Mouse (Mus musculus) midbrain, embryonic 15.5 days (tissue): ENCODE data around the gene Diaph3. TPM values are rescaled to one million over a fixed set of nuclear protein-coding genes. Genes with fewer than 3 reads are reported as not detected.
"Not testable (repeated sequence)": the region's sequence is repeated elsewhere in the genome, so short reads cannot be mapped to it uniquely, and the experiment has no call there.

Experiments
- ATAC-seq: fragments of 200-750 bp; cut with Nextera tagmentation; replicated peaks from 2 replicates; pipeline ENCODE4 v1.8.0; 2017; ENCODE audit warnings: moderate TSS enrichment
- H3K27ac ChIP-seq: fragments of 300-500 bp; sonication (generic); 2 replicates; pipeline ENCODE4 v1.5.1; 2015; ENCODE audit warnings: mild to moderate bottlenecking, inconsistent platforms
- H3K27me3 ChIP-seq: fragments of 300-500 bp; sonication (generic); replicated peaks from 2 replicates; pipeline ENCODE4 v1.6.1; 2015; ENCODE audit warnings: inconsistent platforms
- H3K36me3 ChIP-seq: fragments of 300-500 bp; sonication (generic); replicated peaks from 2 replicates; pipeline ENCODE4 v1.6.1; 2015; ENCODE audit warnings: inconsistent platforms
- H3K4me1 ChIP-seq: fragments of 300-500 bp; sonication (generic); 2 replicates; pipeline ENCODE4 v1.6.1; 2015; ENCODE audit warnings: inconsistent platforms
- H3K4me2 ChIP-seq: fragments of 300-500 bp; sonication (generic); 2 replicates; pipeline ENCODE4 v1.6.1; 2015; ENCODE audit warnings: inconsistent platforms, mild to moderate bottlenecking, moderate library complexity
- H3K4me3 ChIP-seq: fragments of 300-500 bp; sonication (generic); 2 replicates; pipeline ENCODE4 v1.5.1; 2015; ENCODE audit warnings: mild to moderate bottlenecking, inconsistent platforms
- H3K9ac ChIP-seq: fragments of 300-500 bp; sonication (generic); 2 replicates; pipeline ENCODE4 v1.6.1; 2015; ENCODE audit warnings: mild to moderate bottlenecking, inconsistent platforms
- H3K9me3 ChIP-seq: fragments of 300-500 bp; sonication (generic); 2 replicates; pipeline ENCODE4 v1.6.1; 2016; ENCODE audit warnings: inconsistent platforms
- WGBS: fragments of 180-500 bp; shearing (Covaris S2); methylation state at CpG from one replicate; pipeline ENCODE4 v1.1.7; 2015; ENCODE audit warnings: mixed read lengths; 5-methylcytosine and 5-hydroxymethylcytosine counted together
- polyA plus RNA-seq: library from polyadenylated mRNA; unstranded; fragments of >200 nt; fragmentation: Nextera tagmentation; extraction: Ambion mirVana; gene quantifications from 2 replicates; pipeline ENCODE4 v1.2.1, GENCODE M21; 2015

Gene Diaph3
- polyA plus RNA-seq, 1 experiment from 2014 or later: 3.4 TPM

- H3K4me1 ChIP-seq: no peaks in the 10 kb centered on the region
- no peak for ATAC-seq
- no peak overlapping the region for H3K9ac ChIP-seq
- H3K9me3 ChIP-seq: no peaks in the 10 kb centered on the region
- no peak overlapping the region for H3K27ac ChIP-seq
- no peaks in the 10 kb centered on the region for H3K36me3 ChIP-seq
- H3K27me3 ChIP-seq: no peaks in the 10 kb centered on the region
- 83% methylated on average over 15 of the region's 15 CpGs for WGBS
- H3K4me3 ChIP-seq: no peak overlapping the region
- H3K4me2 ChIP-seq: no peak overlapping the region
These were observed 17.9 kb downstream of the Diaph3 start for GRCm38 (mm10) chr14:87123091-87123490.

GRCm38 (mm10) chr14:87121868-87122267 lies 19.2 kb downstream of the Diaph3 start:
- H3K9me3 ChIP-seq: no peaks in the 10 kb centered on the region
- no peak overlapping the region for H3K27ac ChIP-seq
- no peaks in the 10 kb centered on the region for H3K36me3 ChIP-seq
- H3K27me3 ChIP-seq: no peaks in the 10 kb centered on the region
- H3K4me3 ChIP-seq: no peak overlapping the region
- ATAC-seq: no peak
- WGBS: 42% methylated on average over 6 of the region's 6 CpGs
- no peaks in the 10 kb centered on the region for H3K4me1 ChIP-seq
- no peak overlapping the region for H3K9ac ChIP-seq
- H3K4me2 ChIP-seq: no peak overlapping the region

GRCm38 (mm10) chr14:87110634-87111033 lies 30.4 kb downstream of the Diaph3 start:
- Histone ChIP-seq H3K36me3 (no peaks in the 10 kb centered on the region), H3K9ac (no peak overlapping the region), H3K9me3 (no peaks in the 10 kb centered on the region), H3K4me1 (0 out of 2 replicates have a peak, but pooled peaks cover 4% of the 10 kb centered on the region), H3K27ac (no peak overlapping the region), H3K27me3 (no peaks in the 10 kb centered on the region), H3K4me3 (no peak overlapping the region), H3K4me2 (no peak overlapping the region)
- WGBS: 19% methylated on average over 2 of the region's 2 CpGs
- no peak for ATAC-seq

DNA sequence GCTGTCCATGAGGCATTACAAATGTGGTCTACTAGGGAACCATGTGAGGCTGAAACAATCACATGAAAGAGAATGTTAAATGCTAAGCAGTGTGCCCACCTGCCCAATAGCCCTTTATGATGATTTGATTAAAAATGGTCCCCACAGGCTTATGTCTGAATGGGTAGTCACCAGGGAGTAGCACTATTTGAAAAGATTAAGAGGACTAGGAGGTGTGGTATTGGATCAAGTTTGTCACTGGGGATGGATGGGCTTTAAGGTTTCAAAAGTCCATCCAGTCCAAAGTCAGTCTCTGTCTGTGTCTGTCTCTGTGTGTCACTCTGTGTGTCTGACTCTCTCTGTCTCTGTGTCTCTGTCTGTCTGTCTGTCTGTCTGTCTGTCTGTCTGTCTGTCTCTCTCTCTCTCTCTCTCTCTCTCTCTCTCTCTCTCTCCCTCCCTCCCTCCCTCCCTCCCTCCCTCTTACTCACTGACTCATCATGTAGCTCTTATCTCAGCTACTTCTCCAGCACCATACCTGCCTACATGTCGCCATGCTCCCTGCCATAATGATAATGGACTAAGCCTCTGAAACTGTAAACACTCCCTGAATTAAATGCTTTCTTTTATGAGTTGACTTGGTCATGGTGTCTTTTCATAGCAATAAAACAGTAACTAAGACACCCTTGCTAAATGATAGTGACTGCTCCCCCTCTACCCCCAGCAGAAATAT lies 41.5 kb downstream of the Diaph3 start:
- H3K4me3 ChIP-seq: no peak overlapping the region
- no peak overlapping the region for H3K27ac ChIP-seq
- H3K9ac ChIP-seq: no peak overlapping the region
- H3K36me3 ChIP-seq: no peaks in the 10 kb centered on the region
- 84% methylated on average over 1 of the region's 1 CpGs for WGBS
- no peaks in the 10 kb centered on the region for H3K9me3 ChIP-seq
- no peaks in the 10 kb centered on the region for H3K4me1 ChIP-seq
- no peak overlapping the region for H3K4me2 ChIP-seq
- H3K27me3 ChIP-seq: no peaks in the 10 kb centered on the region
- ATAC-seq: no peak

DNA sequence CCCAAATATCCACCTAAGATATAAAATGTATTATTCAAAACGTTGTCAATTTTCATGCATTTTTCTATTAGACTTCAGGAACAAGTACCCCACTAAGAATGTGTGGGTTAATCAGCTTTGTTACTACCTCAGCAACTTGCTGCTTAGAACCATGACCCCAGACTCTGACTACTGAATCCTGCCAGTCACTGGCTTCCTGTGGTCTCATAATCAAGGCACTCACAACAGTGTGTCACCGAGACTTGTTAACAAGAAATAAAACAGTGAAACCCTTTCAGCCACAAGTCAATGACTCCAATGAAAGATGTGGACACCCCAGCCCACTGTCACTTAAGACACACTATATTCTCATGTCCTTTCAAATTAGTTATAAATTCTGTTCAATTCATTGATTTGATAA lies 42.9 kb downstream of the Diaph3 start:
- H3K9me3 ChIP-seq: no peaks in the 10 kb centered on the region
- ATAC-seq: no peak
- no peaks in the 10 kb centered on the region for H3K36me3 ChIP-seq
- 87% methylated on average over 2 of the region's 2 CpGs for WGBS
- no peak overlapping the region for H3K9ac ChIP-seq
- no peak overlapping the region for H3K4me2 ChIP-seq
- no peak overlapping the region for H3K27ac ChIP-seq
- H3K4me3 ChIP-seq: no peak overlapping the region
- H3K27me3 ChIP-seq: no peaks in the 10 kb centered on the region
- H3K4me1 ChIP-seq: no peaks in the 10 kb centered on the region

DNA sequence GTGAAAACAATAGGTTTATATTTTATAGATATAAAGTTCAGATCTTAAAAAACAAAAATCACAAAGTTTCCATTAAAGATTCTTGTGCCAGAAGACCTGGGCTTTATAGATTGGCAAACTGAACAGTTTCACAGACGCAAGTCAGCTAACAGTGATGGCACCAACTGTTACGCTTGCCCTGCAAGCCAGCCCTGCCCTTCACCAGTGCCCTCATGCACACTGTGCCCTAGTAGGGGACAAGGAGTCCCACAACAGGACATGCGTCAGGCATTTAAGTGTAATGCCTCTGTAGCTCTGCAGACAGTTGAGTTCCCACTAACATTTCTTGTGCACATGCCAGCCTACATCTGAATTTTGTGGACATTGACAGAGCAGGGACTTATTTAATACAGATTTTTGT lies 49.5 kb downstream of the Diaph3 start:
- WGBS: 95% methylated on average over 3 of the region's 3 CpGs
- H3K9ac ChIP-seq: no peak overlapping the region

DNA sequence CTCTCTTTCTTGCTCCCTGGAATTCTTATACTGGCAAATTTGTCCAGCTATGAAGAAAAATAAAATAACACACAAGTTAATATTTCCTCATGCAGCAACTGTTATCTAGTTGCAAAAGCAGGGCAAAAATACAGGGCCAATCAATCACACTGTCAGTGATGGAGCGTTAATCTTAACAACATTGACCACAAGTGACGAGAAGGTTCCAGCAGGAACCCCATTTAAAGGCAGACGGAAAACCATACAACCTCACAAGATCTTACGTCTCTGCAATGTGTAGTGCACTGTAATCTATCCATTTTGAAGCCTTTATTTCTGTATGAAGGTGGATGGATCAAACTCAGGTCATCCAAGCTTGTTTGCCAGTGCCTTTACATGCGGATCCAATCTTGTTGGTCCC lies 49.9 kb downstream of the Diaph3 start:
- H3K27me3 ChIP-seq: no peaks in the 10 kb centered on the region
- 91% methylated on average over 5 of the region's 5 CpGs for WGBS
- no peak overlapping the region for H3K9ac ChIP-seq
- no peaks in the 10 kb centered on the region for H3K4me1 ChIP-seq
- H3K27ac ChIP-seq: no peak overlapping the region
- H3K9me3 ChIP-seq: no peaks in the 10 kb centered on the region
- ATAC-seq: no peak
- no peaks in the 10 kb centered on the region for H3K36me3 ChIP-seq
- H3K4me2 ChIP-seq: no peak overlapping the region
- no peak overlapping the region for H3K4me3 ChIP-seq

More for the DNA sequence above, 49.5 kb downstream of the Diaph3 start:
- H3K4me3 ChIP-seq: no peak overlapping the region
- H3K27ac ChIP-seq: no peak overlapping the region
- H3K9me3 ChIP-seq: no peaks in the 10 kb centered on the region
- no peak for ATAC-seq
- H3K27me3 ChIP-seq: no peaks in the 10 kb centered on the region
- no peaks in the 10 kb centered on the region for H3K4me1 ChIP-seq
- no peak overlapping the region for H3K4me2 ChIP-seq
- no peaks in the 10 kb centered on the region for H3K36me3 ChIP-seq

GRCm38 (mm10) chr14:87088928-87089327 lies 52.1 kb downstream of the Diaph3 start:
- H3K4me2 ChIP-seq: no peak overlapping the region
- H3K4me3 ChIP-seq: no peak overlapping the region
- 76% methylated on average over 4 of the region's 4 CpGs for WGBS
- H3K4me1 ChIP-seq: no peaks in the 10 kb centered on the region
- H3K27me3 ChIP-seq: no peaks in the 10 kb centered on the region
- ATAC-seq: no peak
- H3K9me3 ChIP-seq: no peaks in the 10 kb centered on the region
- no peak overlapping the region for H3K9ac ChIP-seq
- H3K36me3 ChIP-seq: no peaks in the 10 kb centered on the region
- no peak overlapping the region for H3K27ac ChIP-seq

DNA sequence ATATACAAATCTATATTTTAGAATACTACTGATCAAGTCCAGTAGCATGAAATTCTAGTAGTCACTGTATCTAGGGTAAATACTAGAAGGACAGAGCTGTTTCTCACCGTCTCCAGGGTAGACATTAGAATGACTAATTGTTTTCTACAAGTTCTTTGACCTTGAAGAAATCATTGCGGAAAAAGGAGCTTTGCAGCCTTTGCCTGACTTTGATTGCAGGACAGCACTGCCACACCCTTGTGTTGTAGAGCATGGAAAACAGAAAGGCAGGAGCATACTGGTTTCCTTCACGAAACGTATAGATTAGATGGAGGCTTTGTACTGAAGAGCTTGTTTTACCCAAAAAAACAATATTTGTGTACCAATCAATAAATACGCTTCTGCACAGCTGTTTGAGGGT lies 52.6 kb downstream of the Diaph3 start:
- H3K9ac ChIP-seq: no peak overlapping the region
- H3K4me1 ChIP-seq: no peaks in the 10 kb centered on the region
- ATAC-seq: no peak
- no peak overlapping the region for H3K4me2 ChIP-seq
- no peaks in the 10 kb centered on the region for H3K27me3 ChIP-seq
- 89% methylated on average over 5 of the region's 5 CpGs for WGBS
- no peaks in the 10 kb centered on the region for H3K9me3 ChIP-seq
- H3K27ac ChIP-seq: no peak overlapping the region
- H3K36me3 ChIP-seq: no peaks in the 10 kb centered on the region
- no peak overlapping the region for H3K4me3 ChIP-seq

GRCm38 (mm10) chr14:87087996-87088395 lies 53.0 kb downstream of the Diaph3 start:
- 91% methylated on average over 1 of the region's 1 CpGs for WGBS
- Histone ChIP-seq H3K4me2 (no peak overlapping the region), H3K9me3 (no peaks in the 10 kb centered on the region), H3K36me3 (no peaks in the 10 kb centered on the region), H3K4me3 (no peak overlapping the region), H3K27ac (no peak overlapping the region), H3K9ac (no peak overlapping the region), H3K4me1 (no peaks in the 10 kb centered on the region), H3K27me3 (no peaks in the 10 kb centered on the region)
- ATAC-seq: no peak

GRCm38 (mm10) chr14:87084906-87085305 lies 56.1 kb downstream of the Diaph3 start:
- not testable (repeated sequence) for ATAC-seq, H3K9me3 ChIP-seq, H3K36me3 ChIP-seq, H3K4me3 ChIP-seq, H3K9ac ChIP-seq, H3K27me3 ChIP-seq, H3K4me1 ChIP-seq, H3K27ac ChIP-seq, H3K4me2 ChIP-seq
- 79% methylated on average over 8 of the region's 8 CpGs for WGBS

DNA sequence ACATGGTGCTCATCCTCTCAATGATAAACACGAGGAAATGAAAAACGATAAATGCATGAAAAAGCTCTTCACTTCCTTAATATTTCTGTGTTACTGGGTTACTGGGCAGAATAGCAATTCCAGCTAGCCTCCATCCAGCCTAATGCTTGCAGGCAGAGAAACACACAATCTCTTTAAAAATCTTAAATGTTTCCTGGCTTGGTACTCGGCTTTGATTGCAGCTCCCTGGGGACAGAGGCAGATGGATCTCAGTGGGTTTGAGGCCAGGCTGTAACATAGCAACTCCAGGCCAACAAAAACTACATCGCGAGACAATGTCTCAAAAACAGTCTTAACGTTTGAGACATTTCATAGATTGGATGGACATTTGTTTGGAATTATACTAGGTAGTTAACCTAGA lies 57.1 kb downstream of the Diaph3 start:
- ATAC-seq: no peak
- Histone ChIP-seq H3K27me3 (no peaks in the 10 kb centered on the region), H3K4me3 (no peak overlapping the region), H3K4me1 (no peaks in the 10 kb centered on the region), H3K9me3 (no peaks in the 10 kb centered on the region), H3K27ac (no peak overlapping the region), H3K36me3 (no peaks in the 10 kb centered on the region), H3K4me2 (no peak overlapping the region), H3K9ac (no peak overlapping the region)
- WGBS: 70% methylated on average over 6 of the region's 6 CpGs

DNA sequence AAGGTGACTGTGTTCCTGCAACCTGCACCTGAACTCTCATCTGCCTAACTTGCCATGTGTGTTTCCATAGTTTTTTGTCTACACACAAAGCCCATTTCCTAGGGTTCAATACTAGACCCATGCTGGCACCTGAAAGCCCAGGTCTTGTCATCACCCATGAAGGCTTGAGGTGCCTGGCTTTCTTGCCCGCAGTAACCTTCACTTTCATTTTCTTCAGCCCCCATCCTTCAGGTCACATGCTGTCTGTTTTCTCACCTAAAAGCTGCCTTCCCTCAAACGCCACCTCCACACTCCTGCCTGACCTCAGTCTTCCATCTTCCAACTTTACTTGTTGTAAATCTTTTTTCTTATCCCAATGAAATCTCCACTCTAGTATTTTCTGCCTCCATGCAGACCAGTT lies 61.3 kb downstream of the Diaph3 start:
- 98% methylated on average over 2 of the region's 2 CpGs for WGBS
- Histone ChIP-seq H3K36me3 (no peaks in the 10 kb centered on the region), H3K9ac (no peak overlapping the region), H3K4me1 (no peaks in the 10 kb centered on the region), H3K27me3 (no peaks in the 10 kb centered on the region), H3K27ac (no peak overlapping the region), H3K4me3 (no peak overlapping the region), H3K4me2 (no peak overlapping the region), H3K9me3 (no peaks in the 10 kb centered on the region)
- no peak for ATAC-seq
